Mouse (Mus musculus) olfactory bulb, adult 2 months (tissue): ENCODE measurements at regions not wholly inside any gene's neighbourhood (a gene's known extent, or its start where the extent isn't known, plus 50 kb on each side); places are given as distances from the start of the nearest gene placed in this dataset.

ENCODE experiments used
- CTCF ChIP-seq: fragments of 200-500 bp; IDR thresholded peaks from 2 replicates; pipeline ENCODE4 v1.5.1; 2012; ENCODE audit warnings: low read depth, mild to moderate bottlenecking, low read length, moderate library complexity; ENCODE audit not compliant: insufficient read depth
- POLR2A ChIP-seq: fragments of 200-500 bp; IDR thresholded peaks from 2 replicates; pipeline ENCODE4 v1.6.1; 2012; ENCODE audit warnings: mild to moderate bottlenecking, low read depth, low read length, moderate library complexity; ENCODE audit not compliant: insufficient read depth

- TF ChIP-seq CTCF (no peak), POLR2A (no peak)
Observed at GRCm38 (mm10) chr7:118309733-118310132, 66.3 kb upstream of the Smg1 start.
